Comparison of ENCODE assay signal across 28 mouse cellular contexts in genomic region chr10:66354986-66355385, GRCm38 (mm10).
DNase-seq lines count a peak whose midpoint lies in the region; ATAC-seq and TF ChIP-seq lines count a peak whose summit lies in the region.
"Had no signal": no experiment of that assay in that cellular context is flagged by ENCODE, and none has a peak within 500 bp of the region (broad histone marks: within the 10 kb centered on the region; RNA-seq: fewer than 3 reads in every experiment).

No protein-coding gene starts in this region.

- ATAC-seq in Patski, result peak; percentile 8
- ATAC-seq: activated CD4-positive, CD25-positive, alpha-beta regulatory T cell, adult 4 months; forebrain, embryonic 14.5 days; forebrain, postnatal 0 days; hindbrain, embryonic 16.5 days; intestine, embryonic 15.5 days had no signal

- TF ChIP-seq CTCF in Patski (IDR thresholded peaks at IDR 0.05), result no peak

- in situ Hi-C loops in Patski (cut with MboI; ENCODE audit: low pct_unique_long_range_greater_than_20kb), result no loop called here

- TF ChIP-seq POLR2A in myocyte (IDR thresholded peaks at IDR 0.05; ENCODE audit: insufficient read length, low read depth), result no peak

- H3K79me2 ChIP-seq in myocyte (ENCODE audit: control insufficient read depth, insufficient read depth), result no peaks in the 10 kb centered on the region

- no peaks in the 10 kb centered on the region for H3K36me3 ChIP-seq in myocyte (ENCODE audit: control insufficient read depth, insufficient read depth)
- H3K36me3 ChIP-seq: G1E; heart, embryonic 15.5 days; hindbrain, embryonic 10.5 days; hindbrain, embryonic 13.5 days; intestine, embryonic 15.5 days had no signal

- POLR2A ChIA-PET in Patski (lab: Charles Lee), result no interaction called here

- peak; percentile 59 for DNase-seq in cerebellum, adult 9-10 months
- DNase-seq in cerebellum, adult 11 months, result no peak
- DNase-seq in 3T3-L1 (ENCODE audit: low read depth, low spot score) (peak; percentile 66), Patski (ENCODE audit: low read depth, low spot score) (no peak)
- DNase-seq in embryo, embryonic 11 days, result no peak
- DNase-seq in lung, postnatal 25 days (ENCODE audit: low spot score), result no peak
- DNase-seq: adrenal gland, adult 8-10 months; adrenal gland, postnatal 25 days; B cell, adult 2 months; forebrain, postnatal 0 days; gastrocnemius, adult 2 months; gastrocnemius, postnatal 14 days; heart, adult 11 months; heart, postnatal 10 days; heart, postnatal 36 days; kidney, adult 11 months; kidney, adult 8-10 months had no signal

- CTCF ChIA-PET in Patski (lab: Charles Lee), result interaction anchor here (0.6 to 1.3 kb wide), 2 partner anchors 11 to 186 kb away, joined by 3 read pairs; no protein-coding TSS in a partner anchor

- H3K4me3 ChIP-seq in myocyte, result no peak overlapping the region
- H3K4me3 ChIP-seq: gastrocnemius, adult 2 months; heart, embryonic 15.5 days; hindbrain, embryonic 10.5 days; hindbrain, embryonic 13.5 days; intestine, embryonic 15.5 days had no signal

- no peak overlapping the region for H3ac ChIP-seq in myocyte (ENCODE audit: control insufficient read depth, insufficient read length)

- H3K27me3 ChIP-seq in Patski (no peaks in the 10 kb centered on the region), myocyte (ENCODE audit: control insufficient read depth, insufficient read depth, insufficient read length) (no peaks in the 10 kb centered on the region)
- H3K27me3 ChIP-seq: CH12.LX; heart, embryonic 15.5 days; hindbrain, embryonic 13.5 days; intestine, embryonic 15.5 days had no signal

- peak overlapping the region; percentile 64 for H3K4me2 ChIP-seq in myocyte (ENCODE audit: low read depth)
- H3K4me2 ChIP-seq: heart, embryonic 11.5 days; heart, embryonic 15.5 days; hindbrain, embryonic 13.5 days; intestine, embryonic 15.5 days had no signal

TF ChIP-seq in myocyte, 11 proteins besides CTCF, POLR2A, EP300 and RAD21:
- TF ChIP-seq USF1 (IDR thresholded peaks at IDR 0.05; ENCODE audit: low read depth), result no peak
- TF ChIP-seq REST (IDR thresholded peaks at IDR 0.05; ENCODE audit: insufficient read depth, insufficient read length), result no peak
- no peak for TF ChIP-seq SRF (IDR thresholded peaks at IDR 0.05; ENCODE audit: control insufficient read depth, insufficient read length, low read depth)
- TF ChIP-seq TCF3 (IDR thresholded peaks at IDR 0.05; ENCODE audit: insufficient read length, low read depth), result no peak
- no peak for TF ChIP-seq POLR2AphosphoS2 (IDR thresholded peaks at IDR 0.05; ENCODE audit: insufficient read length, low read depth)
- TF ChIP-seq MYOD1 (IDR thresholded peaks at IDR 0.05; ENCODE audit: control insufficient read depth in 1 of 3, insufficient read length in 2 of 3, low read depth in 2 of 3), result no peak
- no peak for TF ChIP-seq MYOG (IDR thresholded peaks at IDR 0.05; ENCODE audit: control insufficient read depth in 1 of 3, insufficient read depth in 1 of 3, insufficient read length in 2 of 3, low read depth in 2 of 3)

Comparison
In these comparisons a context has a peak if more than half of its experiments do, and no peak if none do; other contexts are left out.
1. DNase-seq: peak in cerebellum, adult 9-10 months (single experiment) and 3T3-L1 (single experiment); none in cerebellum, adult 11 months (single experiment), Patski (single experiment), embryo, embryonic 11 days (single experiment) and lung, postnatal 25 days (single experiment).